Mouse (Mus musculus) myocyte (in vitro differentiated cells): ENCODE measurements at regions not wholly inside any gene's neighbourhood (a gene's known extent, or its start where the extent isn't known, plus 50 kb on each side); places are given as distances from the start of the nearest gene placed in this dataset.

Experiments
- CEBPB ChIP-seq: IDR thresholded peaks from 2 replicates; pipeline ENCODE4 v1.6.1; 2011; ENCODE audit warnings: mild to moderate bottlenecking, moderate library complexity; ENCODE audit not compliant: poor library complexity, insufficient read depth, severe bottlenecking
- POLR2A ChIP-seq: IDR thresholded peaks from one replicate; pipeline ENCODE4 v1.6.1; 2011; ENCODE audit warnings: low read depth, mild to moderate bottlenecking, control low read depth, moderate library complexity; ENCODE audit not compliant: insufficient read length
- USF1 ChIP-seq: IDR thresholded peaks from one replicate; pipeline ENCODE4 v1.6.1; 2011; ENCODE audit warnings: low read depth, mild to moderate bottlenecking, control low read depth, moderate library complexity

GRCm38 (mm10) chr4:39527492-39527891 is 77.4 kb downstream of the 1700009N14Rik start:
- TF ChIP-seq POLR2A (no peak), CEBPB (no peak), USF1 (no peak)
